Mouse (Mus musculus) forebrain, embryonic 15.5 days (tissue): ENCODE data around the gene Ckap2. TPM values are rescaled to one million over a fixed set of nuclear protein-coding genes. Genes with fewer than 3 reads are reported as not detected.
A peak's percentile ranks its signal among the peaks of the same experiment; 100 is the strongest.

Source experiments
- ATAC-seq: fragments of 200-750 bp; cut with Nextera tagmentation; replicated peaks from 2 replicates; pipeline ENCODE4 v1.8.0; 2017; ENCODE audit warnings: mild to moderate bottlenecking, moderate TSS enrichment, moderate library complexity
- H3K27ac ChIP-seq: fragments of 300-500 bp; sonication (generic); replicated peaks from 2 replicates; pipeline ENCODE4 v1.5.1; 2015; ENCODE audit warnings: mild to moderate bottlenecking, inconsistent platforms
- H3K27me3 ChIP-seq: fragments of 300-500 bp; sonication (generic); 2 replicates; pipeline ENCODE4 v1.6.1; 2015; ENCODE audit warnings: inconsistent platforms
- H3K36me3 ChIP-seq: fragments of 300-500 bp; sonication (generic); 2 replicates; pipeline ENCODE4 v1.6.1; 2015; ENCODE audit warnings: mild to moderate bottlenecking, inconsistent platforms
- H3K4me1 ChIP-seq: fragments of 300-500 bp; sonication (generic); 2 replicates; pipeline ENCODE4 v1.6.1; 2015; ENCODE audit warnings: inconsistent platforms
- H3K4me2 ChIP-seq: fragments of 300-500 bp; sonication (generic); replicated peaks from 2 replicates; pipeline ENCODE4 v1.6.1; 2015; ENCODE audit warnings: mild to moderate bottlenecking, inconsistent platforms
- H3K4me3 ChIP-seq: fragments of 300-500 bp; sonication (generic); 2 replicates; pipeline ENCODE4 v1.5.1; 2015; ENCODE audit warnings: mild to moderate bottlenecking, inconsistent platforms
- H3K9ac ChIP-seq: fragments of 300-500 bp; sonication (generic); replicated peaks from 2 replicates; pipeline ENCODE4 v1.6.1; 2015; ENCODE audit warnings: mild to moderate bottlenecking, inconsistent platforms
- H3K9me3 ChIP-seq: fragments of 300-500 bp; sonication (generic); 2 replicates; pipeline ENCODE4 v1.6.1; 2016; ENCODE audit warnings: inconsistent platforms
- WGBS: fragments of 180-500 bp; shearing (Covaris S2); methylation state at CpG from one replicate; pipeline ENCODE4 v1.1.7; 2015; ENCODE audit warnings: mixed read lengths; 5-methylcytosine and 5-hydroxymethylcytosine counted together
- polyA plus RNA-seq: library from polyadenylated mRNA; unstranded; fragments of >200 nt; fragmentation: Nextera tagmentation; extraction: Ambion mirVana; gene quantifications from 2 replicates; pipeline ENCODE4 v1.2.1, GENCODE M21; 2015

Ckap2 gene
- polyA plus RNA-seq, 1 experiment from 2014 or later, result 28.7 TPM

GRCm38 (mm10) chr8:22184884-22185283, 735 bp downstream of the Ckap2 start:
- Histone ChIP-seq H3K9ac (peak overlapping the region; percentile 52), H3K36me3 (no peaks in the 10 kb centered on the region), H3K9me3 (no peaks in the 10 kb centered on the region), H3K27ac (peak overlapping the region; percentile 77), H3K4me1 (peaks cover 14% of the 10 kb centered on the region), H3K27me3 (0 out of 2 replicates have a peak, but pooled peaks cover 4% of the 10 kb centered on the region), H3K4me2 (peak overlapping the region; percentile 65), H3K4me3 (peak overlapping the region; percentile 56)
- 0% methylated on average over 3 of the region's 3 CpGs for WGBS
- peak; percentile 47 for ATAC-seq

GRCm38 (mm10) chr8:22175966-22176365, 9.7 kb downstream of the Ckap2 start:
- Histone ChIP-seq H3K36me3 (peaks cover 30% of the 10 kb centered on the region), H3K27ac (no peak overlapping the region), H3K27me3 (no peaks in the 10 kb centered on the region), H3K4me2 (no peak overlapping the region), H3K4me3 (no peak overlapping the region), H3K9me3 (no peaks in the 10 kb centered on the region), H3K9ac (no peak overlapping the region), H3K4me1 (no peaks in the 10 kb centered on the region)
- WGBS, result 98% methylated on average over 7 of the region's 7 CpGs
- ATAC-seq, result no peak

GRCm38 (mm10) chr8:22169167-22169566, 16.5 kb downstream of the Ckap2 start:
- ATAC-seq, result no peak

GRCm38 (mm10) chr8:22166080-22166603, 19.5 kb downstream of the Ckap2 start, which contains the start of gene Nek3:
Gene Nek3 (minus strand): TSS chr8:22166435.
- H3K27me3 ChIP-seq, result no peaks in the 10 kb centered on the region
- H3K4me3 ChIP-seq, result peak within 1 kb of the TSS; percentile 56
- H3K36me3 ChIP-seq, result peaks cover 12% of the 10 kb centered on the region
- peak within 1 kb of the TSS; percentile 82 for H3K27ac ChIP-seq
- peak; percentile 98 for ATAC-seq
- WGBS, result under 1% methylated on average over 35 of the region's 43 CpGs
- no peaks in the 10 kb centered on the region for H3K9me3 ChIP-seq
- peaks cover 13% of the 10 kb centered on the region; the same call in 1 of the 2 replicates for H3K4me1 ChIP-seq
- H3K9ac ChIP-seq, result peak within 1 kb of the TSS; percentile 58
- peak within 1 kb of the TSS; percentile 48 for H3K4me2 ChIP-seq

More at GRCm38 (mm10) chr8:22169167-22169566, 16.5 kb downstream of the Ckap2 start:
- Histone ChIP-seq H3K36me3 (peaks cover 16% of the 10 kb centered on the region), H3K27me3 (no peaks in the 10 kb centered on the region), H3K9ac (no peak overlapping the region), H3K4me1 (peaks cover 13% of the 10 kb centered on the region; the same call in 1 of the 2 replicates), H3K27ac (no peak overlapping the region), H3K4me3 (no peak overlapping the region), H3K9me3 (no peaks in the 10 kb centered on the region), H3K4me2 (no peak overlapping the region)
- 92% methylated on average over 5 of the region's 5 CpGs for WGBS

GRCm38 (mm10) chr8:22165251-22166079, 20.2 kb downstream of the Ckap2 start:
- 55% methylated on average over 10 of the region's 10 CpGs for WGBS
- peaks cover 13% of the 10 kb centered on the region; the same call in 1 of the 2 replicates for H3K4me1 ChIP-seq

GRCm38 (mm10) chr8:22164431-22164830, 21.2 kb downstream of the Ckap2 start:
- no peaks in the 10 kb centered on the region for H3K27me3 ChIP-seq
- WGBS, result 90% methylated on average over 10 of the region's 10 CpGs
- H3K4me1 ChIP-seq, result peaks cover 13% of the 10 kb centered on the region; the same call in 1 of the 2 replicates
- no peaks in the 10 kb centered on the region for H3K9me3 ChIP-seq
- ATAC-seq, result no peak
- H3K4me2 ChIP-seq, result no peak overlapping the region
- H3K36me3 ChIP-seq, result peaks cover 10% of the 10 kb centered on the region
- no peak overlapping the region for H3K9ac ChIP-seq
- no peak overlapping the region for H3K4me3 ChIP-seq
- no peak overlapping the region for H3K27ac ChIP-seq

More at GRCm38 (mm10) chr8:22165251-22166079, 20.2 kb downstream of the Ckap2 start:
- ATAC-seq, result peak; percentile 62
- H3K27ac ChIP-seq, result peak overlapping the region; percentile 82
- no peaks in the 10 kb centered on the region for H3K9me3 ChIP-seq
- peak overlapping the region; percentile 56 for H3K4me3 ChIP-seq
- peak overlapping the region; percentile 58 for H3K9ac ChIP-seq
- peak overlapping the region; percentile 48 for H3K4me2 ChIP-seq
- H3K27me3 ChIP-seq, result no peaks in the 10 kb centered on the region
- peaks cover 12% of the 10 kb centered on the region for H3K36me3 ChIP-seq

GRCm38 (mm10) chr8:22162206-22162605, 23.4 kb downstream of the Ckap2 start:
- peaks cover 13% of the 10 kb centered on the region; the same call in 1 of the 2 replicates for H3K4me1 ChIP-seq
- no peak overlapping the region for H3K4me2 ChIP-seq
- no peaks in the 10 kb centered on the region for H3K27me3 ChIP-seq
- WGBS, result 94% methylated on average over 8 of the region's 8 CpGs
- H3K36me3 ChIP-seq, result peaks cover 3% of the 10 kb centered on the region; the same call in 1 of the 2 replicates
- no peak for ATAC-seq
- H3K4me3 ChIP-seq, result no peak overlapping the region
- H3K9me3 ChIP-seq, result no peaks in the 10 kb centered on the region
- H3K9ac ChIP-seq, result no peak overlapping the region
- no peak overlapping the region for H3K27ac ChIP-seq

- Histone ChIP-seq H3K9ac (no peak overlapping the region), H3K9me3 (no peaks in the 10 kb centered on the region), H3K27ac (no peak overlapping the region; the same call in 1 of the 2 replicates), H3K4me2 (no peak overlapping the region), H3K4me3 (no peak overlapping the region), H3K36me3 (peaks cover 10% of the 10 kb centered on the region; the same call in 1 of the 2 replicates), H3K4me1 (no peaks in the 10 kb centered on the region), H3K27me3 (no peaks in the 10 kb centered on the region)
- WGBS, result 52% methylated on average over 3 of the region's 3 CpGs
- no peak for ATAC-seq
These were observed 35.3 kb downstream of the Ckap2 start for GRCm38 (mm10) chr8:22150345-22150663.

GRCm38 (mm10) chr8:22149643-22150344, 35.8 kb downstream of the Ckap2 start:
- no peak overlapping the region for H3K4me2 ChIP-seq
- peaks cover 10% of the 10 kb centered on the region; the same call in 1 of the 2 replicates for H3K36me3 ChIP-seq
- no peaks in the 10 kb centered on the region for H3K27me3 ChIP-seq
- WGBS, result 90% methylated on average over 11 of the region's 11 CpGs
- no peaks in the 10 kb centered on the region for H3K9me3 ChIP-seq
- no peaks in the 10 kb centered on the region for H3K4me1 ChIP-seq
- H3K4me3 ChIP-seq, result no peak overlapping the region
- ATAC-seq, result no peak
- no peak overlapping the region for H3K9ac ChIP-seq
- no peak overlapping the region; the same call in 1 of the 2 replicates for H3K27ac ChIP-seq

- Histone ChIP-seq H3K9ac (no peak overlapping the region), H3K36me3 (peaks cover 10% of the 10 kb centered on the region; the same call in 1 of the 2 replicates), H3K9me3 (no peaks in the 10 kb centered on the region), H3K27me3 (no peaks in the 10 kb centered on the region), H3K4me1 (no peaks in the 10 kb centered on the region), H3K4me2 (no peak overlapping the region), H3K27ac (no peak overlapping the region), H3K4me3 (no peak overlapping the region)
- ATAC-seq, result no peak
- WGBS, result 94% methylated on average over 7 of the region's 7 CpGs
These were observed 37.3 kb downstream of the Ckap2 start for GRCm38 (mm10) chr8:22148367-22148740.

GRCm38 (mm10) chr8:22147706-22148366, 37.8 kb downstream of the Ckap2 start:
- Histone ChIP-seq H3K4me2 (no peak overlapping the region), H3K9me3 (no peaks in the 10 kb centered on the region), H3K4me3 (no peak overlapping the region), H3K9ac (no peak overlapping the region), H3K27me3 (no peaks in the 10 kb centered on the region), H3K27ac (no peak overlapping the region), H3K4me1 (no peaks in the 10 kb centered on the region), H3K36me3 (peaks cover 10% of the 10 kb centered on the region; the same call in 1 of the 2 replicates)
- 82% methylated on average over 9 of the region's 9 CpGs for WGBS
- no peak for ATAC-seq
